Mouse (Mus musculus) cerebellum, adult 11-12 months (tissue): ENCODE measurements at regions not wholly inside any gene's neighbourhood (a gene's known extent, or its start where the extent isn't known, plus 50 kb on each side); places are given as distances from the start of the nearest gene placed in this dataset.

Experiments used
- DNase-seq: peaks from one replicate; pipeline ENCODE4 v3.0.0; 2022

DNA sequence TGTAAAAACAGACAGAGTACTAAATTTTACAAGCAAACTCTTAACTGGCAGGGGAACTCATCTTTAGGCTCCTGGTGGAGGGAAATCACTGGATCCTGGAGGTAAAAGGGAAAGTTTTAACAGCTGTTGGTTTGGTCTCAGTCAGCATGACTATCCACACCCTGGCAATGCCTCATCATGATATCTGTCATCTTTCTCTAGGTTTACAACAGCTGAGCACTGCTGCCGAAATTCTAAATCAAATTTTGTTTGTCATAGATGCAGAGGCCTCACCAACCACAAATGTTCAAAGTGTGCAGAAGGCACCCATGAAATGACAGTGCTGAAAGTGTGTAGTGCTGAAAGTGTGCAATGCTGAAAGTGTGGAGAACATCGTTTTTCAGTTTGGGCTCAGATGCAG is 180.6 kb upstream of the Lpp start:
- no peak for DNase-seq

DNA sequence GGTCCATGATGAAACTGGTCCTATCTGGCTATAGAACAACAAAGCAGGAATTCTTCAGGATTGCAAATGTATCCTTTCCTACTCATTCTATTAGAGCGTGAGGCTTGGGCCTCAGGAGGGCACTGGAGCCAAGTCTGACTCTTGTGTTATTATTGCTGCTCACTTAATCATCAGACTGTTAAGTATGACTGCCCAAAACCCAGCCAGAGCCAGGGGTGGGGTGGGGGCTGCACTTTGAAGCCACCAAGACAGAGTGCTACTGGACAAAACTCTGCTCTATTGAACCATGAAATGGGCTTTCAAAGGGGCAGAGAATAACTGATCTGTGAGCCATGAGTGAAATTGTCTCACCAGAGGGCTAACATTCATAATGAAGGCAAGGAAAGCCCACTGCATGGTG is 181.7 kb upstream of the Lpp start:
- no peak for DNase-seq

DNA sequence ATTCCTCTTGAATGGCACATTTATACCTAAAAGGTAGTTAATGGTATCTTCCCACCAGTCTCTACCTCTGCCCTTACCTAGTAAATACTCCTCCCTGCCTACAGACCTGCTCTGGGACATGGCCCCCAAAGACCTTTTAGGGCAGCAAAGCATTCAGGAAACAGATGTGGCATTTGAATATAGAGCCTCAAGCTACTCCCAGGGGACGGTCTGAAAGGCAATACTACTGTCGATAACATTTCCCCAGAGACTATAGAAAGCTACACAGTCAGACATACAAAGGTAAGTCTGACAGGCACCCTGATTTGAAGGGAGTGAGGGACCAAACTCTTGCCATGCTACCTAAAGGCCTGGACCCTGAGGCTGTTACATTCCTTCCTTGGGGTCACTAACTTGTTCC is 184.4 kb upstream of the Lpp start:
- DNase-seq, result no peak

DNA sequence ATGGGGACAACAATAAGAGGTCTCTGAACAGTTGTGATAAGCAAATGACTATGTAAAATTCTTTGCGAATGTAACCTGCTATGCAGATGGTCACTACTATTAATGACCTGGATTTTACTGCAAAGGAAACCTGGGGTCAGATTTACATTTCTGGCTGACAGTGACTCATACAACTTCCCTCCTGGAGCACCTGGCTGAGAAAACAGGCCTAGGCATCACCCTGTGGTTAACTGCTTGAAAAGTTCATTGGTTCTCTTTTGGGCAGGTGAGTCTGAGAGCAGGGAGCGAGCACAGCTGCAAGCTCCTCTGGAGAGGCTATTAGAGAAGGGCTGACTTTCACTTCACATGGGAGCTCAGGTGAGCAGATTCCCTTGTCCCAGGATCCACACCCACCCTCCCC is 185.2 kb upstream of the Lpp start:
- DNase-seq, result no peak

DNA sequence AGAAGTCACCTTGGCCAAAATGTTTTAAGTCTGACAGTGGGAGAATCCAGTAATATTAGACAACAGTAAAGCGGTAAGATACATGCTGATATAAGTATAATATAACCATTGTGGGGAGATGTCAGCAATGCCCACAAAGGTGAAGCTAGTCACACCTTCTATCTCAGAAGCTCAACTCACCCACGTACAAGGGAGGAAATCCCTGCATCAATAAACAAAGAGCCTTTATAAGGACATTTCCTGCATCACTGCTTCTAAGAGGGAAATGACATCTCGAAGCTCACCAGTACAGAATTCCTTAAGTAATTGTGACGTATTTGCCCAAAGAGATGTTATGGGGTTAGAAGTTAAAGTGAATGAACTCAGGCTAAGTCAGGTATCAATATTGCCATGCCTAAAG is 186.3 kb upstream of the Lpp start:
- no peak for DNase-seq

DNA sequence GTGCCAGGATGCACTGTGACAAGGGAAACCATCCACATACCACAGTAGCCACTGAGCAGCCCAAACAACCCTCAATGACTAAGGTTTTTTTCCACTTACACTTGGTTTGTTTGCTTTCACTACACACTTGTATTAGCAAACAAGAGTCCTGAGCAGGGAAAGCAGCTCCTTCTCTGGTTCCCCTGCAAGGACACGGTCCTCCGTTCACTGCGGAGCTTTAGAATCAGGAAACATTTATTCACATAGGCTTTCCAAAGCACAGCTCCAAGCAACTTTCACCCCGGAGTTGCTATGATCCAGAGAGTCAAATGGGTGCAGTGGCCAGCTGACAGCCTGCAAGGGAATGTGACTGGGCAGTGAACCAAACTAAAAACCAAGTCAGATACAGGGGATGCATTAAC is 186.8 kb upstream of the Lpp start:
- no peak for DNase-seq

DNA sequence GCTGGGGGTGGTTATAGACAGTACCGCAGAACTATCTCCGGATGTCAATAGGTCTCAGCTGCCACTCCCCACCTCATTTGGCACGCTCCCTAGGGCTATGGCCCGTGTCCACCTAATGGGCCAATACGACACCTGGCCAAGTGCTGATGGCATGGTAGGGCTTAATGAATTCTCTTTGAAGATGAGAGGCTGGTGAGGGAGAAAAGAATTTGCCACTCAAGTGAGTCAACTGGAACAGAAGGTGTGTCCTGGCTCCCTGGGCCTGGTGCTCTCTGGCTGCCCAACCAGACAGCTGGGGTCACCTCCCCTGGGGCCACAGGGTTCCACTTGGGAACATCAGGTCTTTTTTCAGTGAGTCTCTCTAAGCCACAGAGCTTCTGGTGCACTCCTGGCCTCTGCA is 187.7 kb upstream of the Lpp start:
- DNase-seq, result peak; percentile 38

DNA sequence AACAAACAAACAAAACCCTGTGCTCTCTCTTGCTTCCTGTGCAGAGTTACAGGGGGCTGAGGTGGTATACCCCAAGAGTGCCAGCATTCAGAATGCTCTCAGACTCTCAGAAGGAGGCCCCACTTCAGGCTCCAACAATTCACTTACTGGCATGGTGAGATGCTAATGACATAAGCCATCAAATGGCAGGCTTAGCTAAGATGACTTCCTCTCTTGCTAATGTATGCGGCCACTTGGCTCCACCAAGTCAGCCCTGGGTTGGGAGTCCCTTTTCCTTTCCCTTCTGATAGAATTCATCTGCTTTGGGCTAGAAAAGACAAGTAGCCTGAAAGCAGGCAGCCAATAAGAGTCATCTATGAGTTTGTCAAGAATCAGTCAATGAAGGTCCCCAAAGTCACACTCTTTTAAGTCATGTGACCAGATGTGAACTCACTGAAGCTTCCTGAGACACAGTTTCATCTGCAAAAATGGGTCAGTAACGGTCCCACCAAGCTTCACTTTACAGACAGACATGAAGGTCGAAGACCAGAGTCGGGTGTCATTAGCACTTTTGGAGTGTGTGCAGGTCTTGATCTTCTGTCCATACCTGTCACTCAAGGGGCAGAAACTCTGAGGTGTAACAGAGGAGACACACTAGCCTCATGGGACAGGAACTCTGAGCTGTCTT is 189.1 kb upstream of the Lpp start:
- DNase-seq, result no peak

DNA sequence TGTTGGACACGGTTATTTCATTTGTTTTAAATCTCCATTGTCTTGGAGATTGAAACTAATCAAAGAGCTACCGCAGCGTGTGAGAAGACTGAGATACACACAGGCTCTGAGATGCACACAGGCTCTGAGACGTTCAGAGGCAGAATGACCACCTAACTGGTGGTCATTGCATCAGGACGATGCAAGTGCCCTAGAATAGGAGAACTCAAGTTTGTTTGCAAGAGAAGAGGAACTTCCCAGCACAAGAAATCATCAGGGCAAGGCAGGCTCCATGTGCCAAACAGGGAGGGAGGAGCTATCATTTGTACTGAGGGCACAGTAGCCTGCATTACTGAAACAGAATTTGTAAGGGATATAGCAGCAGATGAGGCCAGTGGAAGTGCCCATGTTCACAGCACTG is 190.7 kb upstream of the Lpp start:
- no peak for DNase-seq

DNA sequence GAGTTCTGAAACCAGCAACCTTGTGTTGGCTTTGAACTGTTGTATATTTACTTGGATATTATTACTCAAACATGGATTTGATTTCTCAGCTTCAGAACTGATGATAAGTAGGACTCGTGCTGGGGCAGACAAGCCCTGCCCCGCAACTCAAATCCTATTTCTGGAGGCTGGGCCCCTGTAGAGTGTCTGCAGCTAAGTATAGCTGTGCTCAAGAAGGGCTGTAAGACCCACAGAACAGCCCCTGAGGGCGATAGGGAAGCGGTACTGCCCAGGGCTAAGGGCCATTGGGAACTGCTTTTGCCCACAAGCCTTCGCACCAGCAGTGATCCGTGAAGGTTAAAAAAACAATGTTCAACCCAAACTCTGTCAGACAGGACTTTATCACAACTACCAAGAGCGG is 191.9 kb upstream of the Lpp start:
- DNase-seq, result no peak

DNA sequence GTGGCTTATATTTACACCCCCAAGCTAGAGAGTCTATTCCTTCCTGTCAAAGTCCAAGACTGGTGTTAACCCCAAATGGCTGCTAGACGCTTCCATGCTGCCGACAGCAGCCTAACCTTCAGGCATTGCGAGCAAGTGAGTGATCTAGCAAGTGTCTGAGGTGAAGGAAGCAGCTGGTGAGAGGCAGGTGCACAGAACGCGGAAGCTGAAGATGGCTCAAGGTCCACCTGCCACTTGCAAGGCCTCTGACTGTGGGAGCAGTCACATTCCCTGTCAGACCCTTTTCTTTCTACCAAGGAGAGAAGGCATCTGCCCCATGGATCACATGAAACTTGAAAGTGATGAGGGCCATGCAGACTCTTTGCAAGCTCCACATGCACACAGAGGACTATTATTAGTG is 193.1 kb upstream of the Lpp start:
- DNase-seq, result no peak

DNA sequence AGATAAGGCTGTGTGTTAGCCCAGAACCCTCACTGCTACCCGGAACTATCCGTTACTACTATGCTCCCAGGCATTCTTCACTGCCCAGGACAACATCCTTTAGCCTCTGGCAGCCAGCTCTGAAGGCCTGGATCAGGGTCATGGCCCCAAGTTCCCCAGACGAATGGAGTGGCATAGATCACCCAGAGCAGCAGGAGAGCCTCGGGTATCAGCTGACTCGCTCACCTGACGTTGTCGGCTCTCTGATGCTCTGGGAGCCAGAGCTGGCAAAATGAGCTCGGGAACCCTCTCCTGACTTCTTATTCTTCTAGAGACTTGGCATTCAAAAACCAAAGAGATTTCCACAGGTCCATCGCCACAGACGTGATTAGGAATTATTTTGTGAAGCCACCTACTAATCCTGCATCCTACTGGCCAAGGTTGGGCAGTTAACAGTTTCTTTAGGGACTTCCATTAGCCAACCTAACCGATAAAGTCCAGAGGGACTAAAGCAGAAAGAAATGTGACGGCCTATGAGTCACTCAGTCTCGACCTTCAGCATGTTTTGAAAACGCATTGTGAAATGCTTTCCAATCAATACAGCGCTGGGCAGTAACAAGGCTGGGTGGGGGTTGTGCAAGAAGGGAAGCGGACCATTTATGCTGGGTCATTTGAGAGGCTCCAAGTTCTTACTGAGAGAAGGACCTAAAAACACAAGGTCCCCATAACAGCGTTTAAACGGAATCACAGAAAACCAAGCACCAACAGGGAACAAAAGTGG is 193.7 kb upstream of the Lpp start:
- DNase-seq, result no peak

DNA sequence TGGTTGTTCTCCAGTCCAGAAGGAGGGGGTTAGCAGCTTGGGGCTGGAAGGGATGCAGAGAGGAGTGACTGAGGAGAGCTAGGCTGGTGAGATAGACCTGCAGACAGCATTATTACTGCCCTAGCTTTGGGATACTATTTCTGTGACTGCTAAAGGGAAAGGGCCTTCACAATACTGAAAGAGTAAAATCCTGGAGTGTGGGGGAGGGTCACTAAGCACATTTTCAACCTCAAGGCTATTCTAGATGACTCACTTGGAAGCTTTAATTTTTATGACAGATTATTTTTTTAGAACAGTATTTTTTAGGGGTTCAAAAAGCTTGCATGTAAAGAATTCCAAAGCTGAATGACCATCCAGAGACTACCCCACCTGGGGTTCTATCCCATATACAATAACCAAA is 195.0 kb upstream of the Lpp start:
- DNase-seq, result no peak

DNA sequence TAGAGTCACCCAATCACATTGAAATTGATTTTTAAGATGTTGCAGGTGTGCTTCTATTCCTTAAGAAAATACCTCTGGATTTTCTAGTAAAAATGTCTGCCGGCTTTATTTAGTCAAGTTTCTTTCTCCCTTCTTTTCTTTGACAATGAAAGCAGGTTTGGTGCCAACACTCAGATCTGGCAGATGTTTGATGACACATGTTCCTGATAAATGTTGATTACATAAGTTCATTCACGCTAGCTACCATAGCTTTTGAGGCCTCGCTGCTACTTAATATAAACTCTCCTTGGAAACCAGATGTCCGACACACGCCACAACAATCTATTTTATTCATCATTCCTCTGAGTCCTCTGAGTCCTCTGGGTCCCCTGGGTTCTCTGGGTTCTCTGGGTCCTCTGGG is 195.7 kb upstream of the Lpp start:
- DNase-seq, result no peak

DNA sequence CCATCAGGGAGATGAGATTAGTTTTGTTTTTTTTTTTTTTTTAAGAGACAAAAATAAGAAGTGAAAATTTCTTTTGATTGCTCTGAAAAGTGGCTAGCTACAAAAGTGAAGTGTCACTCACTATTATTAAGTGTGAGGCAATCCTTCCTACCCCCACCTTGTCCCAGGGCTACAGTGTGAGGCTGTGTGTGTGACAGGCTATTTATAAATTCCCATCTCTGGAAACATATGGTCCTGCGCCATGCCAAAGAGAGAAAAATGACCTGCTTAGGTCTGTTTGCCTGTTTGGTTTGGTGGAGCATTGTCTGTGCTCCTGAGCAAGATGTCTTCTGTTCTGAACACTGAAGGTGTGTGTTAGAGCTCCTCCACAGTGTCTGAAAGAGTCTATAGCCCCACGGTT is 199.4 kb upstream of the Lpp start:
- peak; percentile 91 for DNase-seq

DNA sequence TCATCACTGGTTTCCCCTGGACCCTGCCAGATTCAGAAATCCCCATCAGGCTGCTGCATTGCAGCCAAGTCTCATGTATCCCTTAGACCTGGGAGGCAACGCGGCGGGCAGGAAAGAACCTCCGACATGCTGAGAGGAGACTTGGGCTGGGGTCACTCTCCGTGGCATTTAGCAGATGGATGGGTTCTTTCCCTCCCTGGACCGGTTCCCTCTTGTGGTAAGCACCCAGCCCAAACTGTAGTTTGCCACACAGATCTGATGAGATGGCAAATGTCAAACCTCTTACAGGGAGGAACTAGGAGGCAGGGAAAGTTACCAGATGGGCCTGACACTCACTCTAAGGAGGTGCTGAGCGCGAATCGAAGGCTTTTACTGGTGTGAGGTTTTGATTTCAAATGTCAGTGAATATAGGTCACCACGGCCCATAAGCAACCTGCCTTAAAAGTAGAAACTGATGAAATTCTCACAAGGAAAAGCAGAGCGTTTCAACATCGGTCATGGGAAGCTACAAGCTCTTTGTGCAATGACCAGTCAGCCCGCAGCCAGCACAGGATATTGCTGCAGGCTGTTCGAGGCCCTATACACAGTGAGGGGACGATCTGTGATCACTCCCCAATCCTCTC is 199.9 kb upstream of the Lpp start:
- DNase-seq, result peak; percentile 88

DNA sequence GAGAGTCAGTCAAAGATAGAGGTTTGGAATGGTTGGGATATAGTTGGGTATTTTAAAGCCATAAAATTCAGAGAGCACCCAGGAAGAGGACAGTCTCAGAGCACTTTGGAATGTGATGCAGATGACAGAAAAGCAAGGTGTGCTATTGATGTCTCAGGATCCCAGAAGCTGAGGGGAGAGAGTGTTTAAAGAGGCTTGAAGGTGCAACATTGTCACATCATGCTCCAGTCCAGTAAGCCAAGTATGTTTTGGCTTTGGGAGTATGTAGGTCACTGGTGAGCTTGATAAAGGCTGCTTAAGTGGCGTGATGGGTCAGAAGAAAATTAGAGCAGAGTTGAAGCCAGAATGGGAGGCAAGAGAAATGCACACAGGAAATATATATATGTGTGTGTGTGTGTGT is 201.3 kb upstream of the Lpp start:
- DNase-seq, result peak; percentile 37

DNA sequence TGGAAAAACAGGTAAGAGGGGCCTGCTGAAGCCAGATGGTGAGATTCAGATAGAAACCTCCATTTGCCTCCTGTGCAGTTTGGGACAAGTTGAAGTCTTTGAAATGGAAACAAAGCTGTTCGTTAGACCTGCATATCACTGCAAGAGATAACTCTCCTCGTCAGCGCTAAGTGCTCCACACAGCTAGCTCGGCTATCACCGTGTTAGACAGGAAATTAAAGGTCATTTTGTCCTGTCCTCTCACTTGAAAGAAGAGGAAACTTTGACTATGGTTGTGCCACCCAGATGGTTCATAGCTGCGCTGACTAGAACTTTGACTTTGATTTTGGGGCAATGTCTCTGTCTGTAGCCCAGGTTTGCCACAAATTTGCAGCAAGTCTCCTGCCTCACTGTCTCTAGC is 198.5 kb upstream of the Bcl6 start:
- DNase-seq, result no peak

DNA sequence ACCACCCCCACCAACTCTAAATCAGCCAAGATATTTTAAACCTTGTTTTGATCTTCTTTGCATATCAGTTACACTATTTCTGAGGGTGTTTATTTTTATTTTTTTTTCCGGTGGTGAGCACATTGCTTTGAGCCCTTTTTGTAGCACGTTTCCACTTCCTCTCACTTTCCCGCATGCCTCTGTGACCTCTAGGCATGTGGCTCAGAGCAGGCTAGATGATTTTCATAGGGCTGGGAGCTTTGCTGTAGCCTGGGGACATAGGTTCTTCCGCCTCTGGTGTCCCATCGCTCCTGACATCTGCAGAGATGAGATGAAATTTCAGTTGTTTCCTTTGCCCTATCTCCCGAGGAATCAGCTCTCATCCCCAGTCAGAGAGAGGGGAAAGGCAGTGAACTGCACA is 197.3 kb upstream of the Bcl6 start:
- no peak for DNase-seq

DNA sequence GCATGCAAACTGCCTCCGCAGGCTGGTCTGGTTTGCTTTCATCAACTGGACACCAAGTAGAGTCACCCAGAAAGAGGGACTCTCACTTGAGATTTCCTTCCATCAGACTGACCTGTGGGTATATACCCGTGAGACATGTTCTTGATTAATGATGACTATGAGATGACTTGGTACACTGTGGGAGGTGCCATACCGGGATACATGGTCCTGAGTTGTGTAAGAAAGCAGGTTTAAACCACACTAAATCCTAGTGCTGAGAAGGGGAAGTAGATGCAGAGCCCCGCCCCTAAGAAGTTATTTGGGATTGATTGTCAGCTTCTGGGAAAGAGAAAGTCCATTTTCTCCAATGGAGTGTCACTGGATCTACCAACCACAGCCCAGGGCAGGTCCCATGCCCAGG is 196.2 kb upstream of the Bcl6 start:
- DNase-seq, result no peak

DNA sequence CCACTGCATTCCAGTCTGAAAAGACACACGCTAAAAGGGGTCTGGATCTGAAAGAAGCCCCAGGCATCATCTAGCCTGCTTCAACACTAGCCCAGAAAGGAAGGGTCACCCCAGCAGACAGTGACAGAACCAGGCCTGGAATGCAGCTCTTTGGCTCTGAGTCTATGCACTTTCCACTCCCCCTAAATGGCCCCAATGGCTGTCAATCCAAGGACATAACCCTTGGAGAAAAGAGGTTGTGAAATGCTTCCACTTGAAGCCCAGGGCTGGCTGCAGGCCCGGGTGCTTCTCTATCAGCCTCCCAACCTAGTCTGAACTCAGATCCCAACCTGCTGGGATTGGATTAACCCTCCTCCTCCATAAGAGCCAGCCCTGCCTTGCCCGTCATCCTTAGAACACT is 194.6 kb upstream of the Bcl6 start:
- DNase-seq, result no peak

DNA sequence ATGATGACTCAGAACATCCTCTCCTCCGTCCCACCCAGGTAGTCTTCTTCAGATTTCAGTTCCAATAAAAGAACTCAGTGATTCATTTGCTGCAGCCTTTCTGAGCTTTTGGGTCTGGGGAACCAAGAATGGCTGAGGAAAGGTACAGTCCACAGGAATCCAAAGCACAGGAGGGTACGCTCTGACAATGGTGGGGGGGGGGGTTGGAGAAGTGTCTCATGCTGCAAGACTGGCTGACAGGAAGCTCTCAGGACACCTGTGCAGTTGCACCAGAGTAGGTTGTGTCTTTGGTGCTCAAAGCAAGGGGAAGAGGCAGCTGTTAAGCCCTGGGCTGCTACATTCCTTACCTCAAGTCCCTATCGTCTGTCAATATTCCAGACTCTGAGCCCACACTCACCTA is 192.7 kb upstream of the Bcl6 start:
- no peak for DNase-seq

DNA sequence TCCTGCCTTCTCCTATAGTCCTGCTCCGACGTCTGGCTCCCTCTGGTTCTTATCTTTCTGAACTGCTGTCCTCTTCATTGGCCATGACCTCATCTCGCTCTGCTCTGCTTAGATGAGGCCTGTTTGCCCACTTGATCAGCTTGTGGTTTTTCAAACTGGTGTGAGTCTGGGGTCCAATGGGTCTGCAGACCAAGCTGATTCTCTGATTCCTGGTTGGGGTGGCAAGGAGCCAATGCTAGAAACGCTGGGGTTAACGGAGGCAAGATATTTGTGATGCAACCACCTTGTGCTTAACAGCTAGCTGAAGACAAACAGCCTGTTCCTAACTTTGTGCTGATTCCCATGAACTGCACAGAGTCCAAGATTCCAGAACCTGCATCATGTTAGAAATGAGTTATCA is 192.0 kb upstream of the Bcl6 start:
- DNase-seq, result no peak

DNA sequence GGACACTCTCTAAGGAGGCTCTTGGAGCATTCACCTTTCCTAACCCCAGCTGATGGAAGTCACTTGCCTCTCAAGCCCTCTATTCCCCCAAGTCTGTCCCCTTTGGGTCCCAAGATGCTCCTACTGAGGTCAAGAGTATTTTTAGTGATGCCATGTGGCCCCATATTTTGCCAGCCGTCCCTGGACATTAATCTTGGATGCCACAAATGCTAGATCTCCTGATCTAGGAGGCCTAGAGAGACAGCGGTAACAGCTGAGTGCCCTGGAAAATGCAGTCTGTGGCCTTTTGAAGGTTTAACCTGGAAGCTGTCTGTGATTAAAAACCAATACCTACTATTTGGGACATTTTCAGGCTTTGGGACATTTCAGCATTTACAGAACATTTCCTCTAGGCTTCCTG is 188.9 kb upstream of the Bcl6 start:
- no peak for DNase-seq

DNA sequence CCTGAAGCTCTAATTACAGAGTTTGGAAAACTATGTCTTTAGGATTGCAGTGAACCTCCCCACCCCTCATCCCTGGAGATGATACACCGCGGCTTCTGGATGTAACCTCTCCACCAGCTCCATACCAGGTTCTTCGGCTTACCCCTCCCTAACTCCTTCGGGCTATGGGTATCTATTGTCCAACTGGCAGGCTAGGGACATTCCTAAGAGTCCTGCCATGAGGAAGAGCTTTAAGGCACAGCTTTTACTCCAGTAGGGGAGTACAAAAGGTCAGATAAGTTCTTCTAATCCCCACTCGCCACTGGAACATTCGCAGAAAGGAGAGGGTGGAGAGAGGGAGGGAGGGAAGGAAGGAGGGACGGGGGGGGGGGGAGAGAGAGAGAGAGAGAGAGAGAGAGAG is 188.5 kb upstream of the Bcl6 start:
- DNase-seq, result no peak
